Mouse (Mus musculus) liver, postnatal 0 days (tissue): ENCODE results near the gene Celf2. TPM values are rescaled to one million over a fixed set of nuclear protein-coding genes. Genes with fewer than 3 reads are reported as not detected.

Source experiments
- ATAC-seq: fragments of 200-750 bp; cut with Nextera tagmentation; 2 replicates; pipeline ENCODE4 v1.8.0; 2017; ENCODE audit warnings: mild to moderate bottlenecking, moderate library complexity
- DNase-seq: peaks from one replicate; pipeline ENCODE4 v3.0.0-alpha.2; 2016
- H3K27ac ChIP-seq: fragments of 300-500 bp; sonication (generic); 2 replicates; pipeline ENCODE4 v1.5.1; 2014; ENCODE audit warnings: antibody characterized with exemption, moderate library complexity, mild to moderate bottlenecking, low read depth
- H3K27me3 ChIP-seq: fragments of 300-500 bp; sonication (generic); 2 replicates; pipeline ENCODE4 v1.6.1; 2014; ENCODE audit warnings: low read length, control low read depth, mixed read lengths; ENCODE audit not compliant: insufficient read depth
- H3K36me3 ChIP-seq: fragments of 300-500 bp; sonication (generic); replicated peaks from 2 replicates; pipeline ENCODE4 v1.6.1; 2014; ENCODE audit warnings: mild to moderate bottlenecking, control low read depth, low read length, moderate library complexity, mixed read lengths; ENCODE audit not compliant: insufficient read depth
- H3K4me1 ChIP-seq: fragments of 300-500 bp; sonication (generic); 2 replicates; pipeline ENCODE4 v1.6.1; 2014; ENCODE audit warnings: antibody characterized with exemption, mild to moderate bottlenecking, control low read depth; ENCODE audit not compliant: insufficient read depth
- H3K4me2 ChIP-seq: fragments of 300-500 bp; sonication (generic); 2 replicates; pipeline ENCODE4 v1.6.1; 2014; ENCODE audit warnings: low read depth, mild to moderate bottlenecking, low read length, moderate library complexity, mixed read lengths
- H3K4me3 ChIP-seq: fragments of 300-500 bp; sonication (generic); 2 replicates; pipeline ENCODE4 v1.5.1; 2014; ENCODE audit warnings: low read depth, low read length
- H3K9ac ChIP-seq: fragments of 300-500 bp; sonication (generic); replicated peaks from 2 replicates; pipeline ENCODE4 v1.6.1; 2014; ENCODE audit warnings: mild to moderate bottlenecking, moderate library complexity
- H3K9me3 ChIP-seq: fragments of 300-500 bp; sonication (generic); 2 replicates; pipeline ENCODE4 v1.6.1; 2016; ENCODE audit warnings: mild to moderate bottlenecking, control low read depth, low read length, mixed read lengths
- CTCF ChIP-seq: sonication (generic); IDR thresholded peaks from 2 replicates; pipeline ENCODE4 v1.5.1; 2016; ENCODE audit warnings: antibody characterized with exemption, low read depth
- EP300 ChIP-seq: IDR thresholded peaks from 2 replicates; pipeline ENCODE4 v1.6.1; 2016; ENCODE audit warnings: antibody characterized with exemption, low read depth, mild to moderate bottlenecking
- WGBS: fragments of 180-500 bp; shearing (Covaris S2); extraction: QIAGEN DNeasy Blood & Tissue Kit; methylation state at CpG from one replicate; pipeline ENCODE4 v1.1.7; 2014; ENCODE audit not compliant: insufficient replicate concordance; 5-methylcytosine and 5-hydroxymethylcytosine counted together
- polyA plus RNA-seq: library from polyadenylated mRNA; unstranded; fragments of >200 nt; fragmentation: Nextera tagmentation; extraction: Ambion mirVana; gene quantifications from 2 replicates; pipeline ENCODE4 v1.2.1, GENCODE M21; 2015

Celf2 gene
- polyA plus RNA-seq, 1 experiment from 2014 or later, result 13.5 TPM

- WGBS, result 76% methylated on average over 3 of the region's 3 CpGs
These were observed 605.0 kb downstream of the Celf2 start for GRCm38 (mm10) chr2:6904411-6904810.

GRCm38 (mm10) chr2:6903251-6903763, 606.1 kb downstream of the Celf2 start:
- TF ChIP-seq EP300, result no peak
- TF ChIP-seq CTCF, result no peak
- Histone ChIP-seq H3K4me3 (no peak overlapping the region), H3K36me3 (no peaks in the 10 kb centered on the region), H3K9ac (no peak overlapping the region), H3K9me3 (no peaks in the 10 kb centered on the region), H3K4me2 (no peak overlapping the region), H3K27ac (no peak overlapping the region), H3K27me3 (no peaks in the 10 kb centered on the region), H3K4me1 (no peaks in the 10 kb centered on the region)
- WGBS, result 81% methylated on average over 4 of the region's 4 CpGs
- ATAC-seq (no peak), DNase-seq (no peak)

More at GRCm38 (mm10) chr2:6904411-6904810, 605.0 kb downstream of the Celf2 start:
- H3K27me3 ChIP-seq, result no peaks in the 10 kb centered on the region
- DNase-seq (no peak), ATAC-seq (no peak)
- no peaks in the 10 kb centered on the region for H3K36me3 ChIP-seq
- no peaks in the 10 kb centered on the region for H3K9me3 ChIP-seq
- no peak overlapping the region for H3K4me3 ChIP-seq
- no peak overlapping the region for H3K27ac ChIP-seq
- no peak overlapping the region for H3K4me2 ChIP-seq
- no peak overlapping the region for H3K9ac ChIP-seq
- TF ChIP-seq EP300, result no peak
- no peak for TF ChIP-seq CTCF
- no peaks in the 10 kb centered on the region for H3K4me1 ChIP-seq

- Histone ChIP-seq H3K36me3 (no peaks in the 10 kb centered on the region), H3K27me3 (no peaks in the 10 kb centered on the region), H3K9ac (no peak overlapping the region), H3K4me3 (no peak overlapping the region), H3K27ac (no peak overlapping the region), H3K4me1 (no peaks in the 10 kb centered on the region), H3K4me2 (no peak overlapping the region), H3K9me3 (no peaks in the 10 kb centered on the region)
- ATAC-seq (no peak), DNase-seq (no peak)
- no peak for TF ChIP-seq CTCF
- TF ChIP-seq EP300, result no peak
- WGBS, result 57% methylated on average over 1 of the region's 1 CpGs
These were observed 612.5 kb downstream of the Celf2 start for GRCm38 (mm10) chr2:6896896-6897295.

- Histone ChIP-seq H3K4me1 (no peaks in the 10 kb centered on the region), H3K9me3 (no peaks in the 10 kb centered on the region), H3K4me3 (no peak overlapping the region), H3K4me2 (no peak overlapping the region), H3K27me3 (no peaks in the 10 kb centered on the region), H3K36me3 (no peaks in the 10 kb centered on the region), H3K9ac (no peak overlapping the region), H3K27ac (no peak overlapping the region)
- TF ChIP-seq EP300 (no peak), CTCF (no peak)
- ATAC-seq (no peak), DNase-seq (no peak)
- 71% methylated on average over 2 of the region's 2 CpGs for WGBS
These were observed 615.8 kb downstream of the Celf2 start for GRCm38 (mm10) chr2:6893597-6893996.

- Histone ChIP-seq H3K4me3 (no peak overlapping the region), H3K4me2 (no peak overlapping the region), H3K27me3 (no peaks in the 10 kb centered on the region), H3K4me1 (no peaks in the 10 kb centered on the region), H3K27ac (no peak overlapping the region), H3K9ac (no peak overlapping the region), H3K9me3 (no peaks in the 10 kb centered on the region), H3K36me3 (no peaks in the 10 kb centered on the region)
- 54% methylated on average over 3 of the region's 3 CpGs for WGBS
- DNase-seq (no peak), ATAC-seq (no peak)
- TF ChIP-seq EP300, result no peak
- no peak for TF ChIP-seq CTCF
These were observed 616.3 kb downstream of the Celf2 start for GRCm38 (mm10) chr2:6893095-6893494.

- 69% methylated on average over 8 of the region's 8 CpGs for WGBS
- H3K9me3 ChIP-seq, result no peaks in the 10 kb centered on the region
- no peak overlapping the region for H3K9ac ChIP-seq
- no peaks in the 10 kb centered on the region for H3K4me1 ChIP-seq
- H3K36me3 ChIP-seq, result no peaks in the 10 kb centered on the region
- no peak overlapping the region for H3K4me3 ChIP-seq
- TF ChIP-seq CTCF, result no peak
- TF ChIP-seq EP300, result no peak
- no peak for DNase-seq
- H3K27me3 ChIP-seq, result no peaks in the 10 kb centered on the region
- H3K27ac ChIP-seq, result no peak overlapping the region
- no peak for ATAC-seq
- no peak overlapping the region for H3K4me2 ChIP-seq
These were observed 624.3 kb downstream of the Celf2 start for GRCm38 (mm10) chr2:6884796-6885711.
